Mouse (Mus musculus) brown adipose tissue, adult 24 weeks (tissue): Measurements from ENCODE around the gene Neu1. TPM values are rescaled to one million over a fixed set of nuclear protein-coding genes. Genes with fewer than 3 reads are reported as not detected.

Experiments
- H3K27ac ChIP-seq: fragments of 200-500 bp; replicated peaks from 2 replicates; pipeline ENCODE4 v1.5.1; 2012; ENCODE audit warnings: low read depth, mild to moderate bottlenecking, low read length
- H3K4me1 ChIP-seq: fragments of 200-500 bp; 2 replicates; pipeline ENCODE4 v1.6.1; 2012; ENCODE audit warnings: low read length, mixed read lengths; ENCODE audit not compliant: control insufficient read depth, insufficient read depth, insufficient read length
- H3K4me3 ChIP-seq: fragments of 200-500 bp; 2 replicates; pipeline ENCODE4 v1.5.1; 2012; ENCODE audit warnings: low read depth, mild to moderate bottlenecking, low read length, moderate library complexity; ENCODE audit not compliant: insufficient read depth
- polyA plus RNA-seq: library from polyadenylated mRNA; stranded (reverse); fragments of >200 nt; gene quantifications from 2 replicates; pipeline ENCODE4 v1.2.4, GENCODE M21; 2012; ENCODE audit not compliant: missing spikeins, insufficient read depth, insufficient read length

The Neu1 gene
- polyA plus RNA-seq, 1 experiment: 10.2 TPM

DNA sequence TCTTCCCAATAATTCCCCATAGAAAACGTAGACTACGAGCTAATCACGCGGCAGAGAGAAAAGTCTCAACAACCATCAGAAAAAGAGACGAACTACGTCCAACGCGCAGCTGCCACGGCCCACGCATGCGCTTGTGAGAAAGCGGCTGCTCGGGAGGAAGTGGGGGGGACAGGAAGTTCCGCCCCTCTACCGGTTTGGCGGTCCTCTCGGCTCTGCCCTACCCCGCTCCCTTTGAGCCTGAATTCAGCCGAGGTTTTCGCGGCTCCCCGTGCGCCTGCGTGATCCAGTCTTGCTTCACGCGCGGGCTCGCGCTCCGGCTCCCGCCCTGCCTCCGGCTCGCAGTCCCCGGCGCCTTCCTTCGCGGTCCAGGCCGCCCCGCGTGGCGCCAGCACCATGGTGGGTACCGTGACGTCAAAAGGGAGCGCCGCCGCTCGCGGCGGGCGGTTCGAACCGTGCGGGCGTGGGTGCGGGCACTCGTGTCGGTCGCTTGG lies 50.7 kb downstream of the Neu1 start, which contains the start of gene Lsm2:
Lsm2 (plus strand) TSS at position 173 of the 491 bp plus-strand sequence.
- Histone ChIP-seq H3K4me1 (no peaks in the 10 kb centered on the region), H3K4me3 (peak within 1 kb of the TSS; percentile 96), H3K27ac (peak within 1 kb of the TSS; percentile 99)

DNA sequence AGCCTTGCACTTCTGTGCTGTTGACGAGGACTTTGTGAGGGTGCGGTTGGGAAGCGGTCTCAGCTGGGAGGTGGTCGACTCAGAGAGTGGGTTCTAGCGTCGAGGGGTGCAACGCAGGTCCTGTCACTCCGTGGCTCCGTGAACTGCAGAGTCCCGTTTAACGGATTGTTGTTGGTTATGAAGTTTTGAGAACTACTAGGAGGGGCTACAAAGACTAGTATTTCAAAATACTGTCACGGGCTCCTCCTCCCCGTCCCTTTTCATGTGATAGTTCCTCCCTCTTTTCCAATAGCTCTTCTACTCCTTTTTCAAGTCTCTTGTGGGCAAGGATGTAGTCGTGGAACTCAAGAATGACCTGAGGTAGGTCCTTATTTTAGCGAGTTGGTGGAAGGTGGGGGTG lies 51.3 kb downstream of the Neu1 start:
- Histone ChIP-seq H3K27ac (peak overlapping the region; percentile 99; the same call in 1 of the 2 replicates), H3K4me3 (peak overlapping the region; percentile 96)

DNA sequence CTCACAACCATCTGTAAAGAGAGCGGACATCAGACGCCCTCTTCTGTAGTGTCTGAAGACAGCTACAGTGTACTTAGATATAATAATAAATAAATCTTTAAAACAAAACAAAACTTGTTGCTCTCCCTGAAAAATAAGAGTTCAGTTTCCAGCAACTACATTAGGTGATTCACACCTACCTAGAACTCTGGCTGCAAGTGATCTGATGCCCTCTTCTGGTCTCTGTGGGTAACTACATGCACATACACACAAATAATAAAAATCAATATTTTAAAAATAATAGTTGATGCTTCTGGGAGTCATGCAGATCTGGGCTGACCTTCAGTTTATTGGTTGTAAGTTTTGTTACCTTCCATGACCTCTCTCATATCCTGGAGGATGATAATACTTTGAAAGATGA lies 53.2 kb downstream of the Neu1 start:
- H3K4me3 ChIP-seq: no peak overlapping the region
- no peak overlapping the region for H3K27ac ChIP-seq
- no peaks in the 10 kb centered on the region for H3K4me1 ChIP-seq

More for the DNA sequence above, 51.3 kb downstream of the Neu1 start:
- no peaks in the 10 kb centered on the region for H3K4me1 ChIP-seq

Other genes starting within 250 kb of the Neu1 start
- 17.7 and 28.0 TPM in 2 replicates for gene C4b, start 187.4 kb upstream of the Neu1 start, polyA plus RNA-seq
- gene Cyp21a1, start 126.7 kb upstream of the Neu1 start, polyA plus RNA-seq: not detected in 2 replicates
- gene Stk19, start 94.3 kb upstream of the Neu1 start, polyA plus RNA-seq: 18.5 and 20.3 TPM in 2 replicates
- 15.3 and 17.2 TPM in 2 replicates for gene Dxo, start 94.2 kb upstream of the Neu1 start, polyA plus RNA-seq
- 15.1 and 24.6 TPM in 2 replicates for gene Skiv2l, start 81.0 kb upstream of the Neu1 start, polyA plus RNA-seq
- 25.0 and 41.5 TPM in 2 replicates for gene Nelfe, start 80.9 kb upstream of the Neu1 start, polyA plus RNA-seq
- gene Cfb, start 68.7 kb upstream of the Neu1 start, polyA plus RNA-seq: 29.3 and 35.1 TPM in 2 replicates
- gene Zbtb12, start 51.8 kb upstream of the Neu1 start, polyA plus RNA-seq: 3.0 and 3.3 TPM in 2 replicates
- gene Gm20547, start 49.2 kb upstream of the Neu1 start, polyA plus RNA-seq: not detected in 2 replicates
- 6.0 and 12.4 TPM in 2 replicates for gene C2, start 33.0 kb upstream of the Neu1 start, polyA plus RNA-seq
- gene Ehmt2, start 32.8 kb upstream of the Neu1 start, polyA plus RNA-seq: 27.4 and 30.6 TPM in 2 replicates
- gene Slc44a4, start 16.8 kb upstream of the Neu1 start, polyA plus RNA-seq: not detected in 2 replicates
- gene Hspa1b, start 28.0 kb downstream of the Neu1 start, polyA plus RNA-seq: 5.2 and 26.8 TPM in 2 replicates
- not detected in 2 replicates for gene Gm20481, start 38.7 kb downstream of the Neu1 start, polyA plus RNA-seq
- 6.3 and 18.9 TPM in 2 replicates for gene Hspa1a, start 40.9 kb downstream of the Neu1 start, polyA plus RNA-seq
- 0.48 and 0.71 TPM in 2 replicates for gene Hspa1l, start 41.5 kb downstream of the Neu1 start, polyA plus RNA-seq
- gene Lsm2, start 50.6 kb downstream of the Neu1 start, polyA plus RNA-seq: 22.4 and 29.8 TPM in 2 replicates
- 12.7 and 14.2 TPM in 2 replicates for gene Vars, start 69.7 kb downstream of the Neu1 start, polyA plus RNA-seq
- gene Vwa7, start 85.3 kb downstream of the Neu1 start, polyA plus RNA-seq: not detected in 2 replicates
- not detected in 2 replicates for gene Sapcd1, start 96.8 kb downstream of the Neu1 start, polyA plus RNA-seq
- not detected in 2 replicates for gene Msh5, start 115.5 kb downstream of the Neu1 start, polyA plus RNA-seq
- 13.6 and 16.8 TPM in 2 replicates for gene Clic1, start 118.7 kb downstream of the Neu1 start, polyA plus RNA-seq
- gene Ddah2, start 127.8 kb downstream of the Neu1 start, polyA plus RNA-seq: 9.4 and 11.6 TPM in 2 replicates
- gene Ly6g6c, start 134.1 kb downstream of the Neu1 start, polyA plus RNA-seq: not detected in 2 replicates
- not detected in 2 replicates for gene Mpig6b, start 134.9 kb downstream of the Neu1 start, polyA plus RNA-seq
- not detected in 2 replicates for gene Ly6g6e, start 145.6 kb downstream of the Neu1 start, polyA plus RNA-seq
- 3.0 TPM in 1 of 2 replicates, not detected in the other for gene Ly6g6d, start 146.8 kb downstream of the Neu1 start, polyA plus RNA-seq
- gene Ly6g6f, start 154.4 kb downstream of the Neu1 start, polyA plus RNA-seq: not detected in 2 replicates
- gene Abhd16a, start 158.0 kb downstream of the Neu1 start, polyA plus RNA-seq: 43.3 and 44.8 TPM in 2 replicates
- not detected in 2 replicates for gene Ly6g5c, start 177.0 kb downstream of the Neu1 start, polyA plus RNA-seq
- gene Ly6g5b, start 184.2 kb downstream of the Neu1 start, polyA plus RNA-seq: not detected in 2 replicates
- 7.9 and 12.8 TPM in 2 replicates for gene Gpank1, start 190.2 kb downstream of the Neu1 start, polyA plus RNA-seq
- 138 and 147 TPM in 2 replicates for gene Csnk2b, start 190.8 kb downstream of the Neu1 start, polyA plus RNA-seq
- gene D17H6S53E, start 195.1 kb downstream of the Neu1 start, polyA plus RNA-seq: 12.8 and 17.2 TPM in 2 replicates
- gene Apom, start 200.8 kb downstream of the Neu1 start, polyA plus RNA-seq: not detected in 2 replicates
- 119 and 160 TPM in 2 replicates for gene Bag6, start 203.9 kb downstream of the Neu1 start, polyA plus RNA-seq
- 42.9 and 81.7 TPM in 2 replicates for gene Prrc2a, start 233.6 kb downstream of the Neu1 start, polyA plus RNA-seq
- gene Aif1, start 244.8 kb downstream of the Neu1 start, polyA plus RNA-seq: 10.5 and 14.3 TPM in 2 replicates